Mouse (Mus musculus) kidney, adult 2 months (tissue): ENCODE measurements at regions not wholly inside any gene's neighbourhood (a gene's known extent, or its start where the extent isn't known, plus 50 kb on each side); places are given as distances from the start of the nearest gene placed in this dataset.
"Not testable (repeated sequence)": the region's sequence is repeated elsewhere in the genome, so short reads cannot be mapped to it uniquely, and the experiment has no call there.

Source experiments
- CTCF ChIP-seq: fragments of 200-500 bp; conservative IDR thresholded peaks from 2 replicates; pipeline ENCODE4 v1.5.1; 2011; ENCODE audit warnings: low read depth, mild to moderate bottlenecking, control low read depth, low read length, moderate library complexity, mixed read lengths; ENCODE audit not compliant: insufficient read depth, insufficient read length
- POLR2A ChIP-seq: fragments of 200-500 bp; IDR thresholded peaks from one replicate; pipeline ENCODE4 v1.6.1; 2011; ENCODE audit warnings: low read depth, low read length, control low read depth

GRCm38 (mm10) chr8:20283141-20283540, 79.9 kb downstream of the Gm15319 start:
- TF ChIP-seq CTCF, POLR2A: not testable (repeated sequence)
